Mouse (Mus musculus): ENCODE data around the gene Plxna4.

DNA sequence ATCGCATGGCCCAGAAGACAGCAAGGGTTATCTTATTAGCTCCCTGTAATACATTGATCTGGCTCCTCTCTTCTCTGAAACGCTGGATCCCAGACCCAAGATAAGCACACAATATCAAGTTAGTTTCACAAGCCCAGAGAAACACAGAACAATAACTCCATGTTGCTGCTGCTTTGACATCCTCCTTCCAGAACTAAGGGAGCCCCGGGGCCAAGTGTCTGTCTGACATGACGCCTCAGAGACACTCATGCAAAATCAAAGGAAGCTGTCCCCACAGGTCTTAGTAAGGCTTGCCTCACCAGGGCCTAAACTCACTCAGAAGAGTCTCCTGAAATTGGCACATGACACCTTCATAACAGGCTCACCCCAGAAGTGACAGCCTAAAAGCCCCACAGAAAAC, 1.6 kb upstream of the Plxna4 start:
- no peak for TF ChIP-seq EP300 (IDR thresholded peaks at IDR 0.05)
- TF ChIP-seq CTCF (IDR thresholded peaks at IDR 0.05): no peak
